Mouse (Mus musculus): ENCODE measurements at regions not wholly inside any gene's neighbourhood (a gene's known extent, or its start where the extent isn't known, plus 50 kb on each side); places are given as distances from the start of the nearest gene placed in this dataset.

GRCm38 (mm10) chr2:117980856-117981255 is 130.8 kb upstream of the Thbs1 start:
- Histone ChIP-seq H3K9me3 (no peaks in the 10 kb centered on the region), H3K27ac (no peak overlapping the region), H3K4me3 (replicated peaks) (no peak overlapping the region), H3K4me1 (replicated peaks) (0 out of 2 replicates have a peak, but pooled peaks cover 4% of the 10 kb centered on the region), H3K27me3 (no peaks in the 10 kb centered on the region), H3K9ac (replicated peaks) (no peak overlapping the region), H3K4me2 (no peak overlapping the region), H3K36me3 (no peaks in the 10 kb centered on the region)
- WGBS, result 77% methylated on average over 2 of the region's 2 CpGs
- no peak for ATAC-seq (ENCODE audit: insufficient number of reproducible peaks, insufficient read depth, low FRiP score, low TSS enrichment, low read depth)

DNA sequence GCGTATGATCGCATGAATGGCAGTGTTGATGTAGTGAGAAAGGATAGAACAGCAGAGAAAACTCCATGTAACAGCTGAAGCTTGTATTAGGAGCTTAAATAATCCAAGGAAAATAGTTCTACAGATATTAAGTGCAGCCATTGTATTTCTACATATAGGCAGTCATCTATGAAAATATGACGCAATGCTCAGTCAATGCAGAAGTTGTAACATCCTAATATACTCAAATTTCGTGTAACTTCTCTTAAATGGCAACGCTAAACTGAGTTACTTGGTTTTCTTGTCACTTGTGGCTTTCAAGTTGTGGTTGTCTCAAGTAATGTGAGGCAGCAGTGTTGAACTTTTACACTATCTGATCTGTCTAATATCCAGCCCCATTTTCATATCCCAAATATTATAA is 127.1 kb upstream of the Thbs1 start:
- no peaks in the 10 kb centered on the region for H3K36me3 ChIP-seq
- ATAC-seq (ENCODE audit: insufficient number of reproducible peaks, insufficient read depth, low FRiP score, low TSS enrichment, low read depth), result no peak
- no peak overlapping the region for H3K4me3 ChIP-seq (replicated peaks)
- H3K27ac ChIP-seq, result no peak overlapping the region
- WGBS, result 96% methylated on average over 5 of the region's 5 CpGs
- H3K9ac ChIP-seq (replicated peaks), result no peak overlapping the region
- H3K4me2 ChIP-seq, result no peak overlapping the region
- no peaks in the 10 kb centered on the region for H3K27me3 ChIP-seq
- H3K4me1 ChIP-seq (replicated peaks), result 0 out of 2 replicates have a peak, but pooled peaks cover 9% of the 10 kb centered on the region
- no peaks in the 10 kb centered on the region for H3K9me3 ChIP-seq

DNA sequence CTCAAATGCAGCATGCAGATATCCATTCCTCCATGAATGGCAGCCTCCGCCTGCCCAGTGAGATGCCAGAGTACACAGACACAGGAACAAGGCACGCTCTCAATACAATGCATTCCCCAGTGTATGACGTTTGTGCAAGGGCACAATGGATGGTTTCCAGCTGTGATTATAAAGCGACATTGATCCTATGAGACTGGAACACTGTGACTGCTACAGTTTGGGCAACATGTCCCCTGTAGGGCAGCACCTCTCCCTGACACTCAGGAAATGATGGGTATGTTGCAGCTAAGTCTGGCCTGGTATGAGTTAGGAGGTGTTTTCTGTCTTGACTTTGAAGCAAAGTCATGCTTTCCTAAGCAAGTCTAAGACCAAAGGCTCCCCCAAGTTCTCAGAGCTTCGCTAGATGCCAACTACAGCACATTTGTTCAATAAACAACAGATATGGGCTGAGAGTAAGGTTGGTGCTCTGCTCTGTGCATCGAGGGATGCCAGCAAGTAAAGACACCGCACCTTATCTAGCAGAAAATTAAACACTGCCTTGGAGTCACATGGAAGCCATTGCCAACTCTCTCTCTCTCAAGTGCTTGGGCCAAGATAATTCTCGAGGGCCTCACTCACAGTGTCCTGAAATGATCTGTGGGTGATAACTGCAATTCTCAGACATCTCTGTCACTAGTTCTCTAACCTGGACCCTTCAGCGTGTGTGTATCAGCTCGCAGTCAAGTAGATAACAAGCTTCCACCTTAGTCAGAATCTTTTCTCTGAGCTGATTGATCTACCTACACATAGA is 124.1 kb upstream of the Thbs1 start:
- no peaks in the 10 kb centered on the region for H3K9me3 ChIP-seq
- H3K27ac ChIP-seq, result no peak overlapping the region
- H3K4me2 ChIP-seq, result no peak overlapping the region
- no peaks in the 10 kb centered on the region for H3K36me3 ChIP-seq
- H3K4me3 ChIP-seq (replicated peaks), result no peak overlapping the region
- H3K9ac ChIP-seq (replicated peaks), result no peak overlapping the region
- H3K27me3 ChIP-seq, result no peaks in the 10 kb centered on the region
- 83% methylated on average over 10 of the region's 10 CpGs for WGBS
- ATAC-seq (ENCODE audit: insufficient number of reproducible peaks, insufficient read depth, low FRiP score, low TSS enrichment, low read depth), result no peak
- 0 out of 2 replicates have a peak, but pooled peaks cover 5% of the 10 kb centered on the region for H3K4me1 ChIP-seq (replicated peaks)

- Histone ChIP-seq H3K9ac (replicated peaks) (no peak overlapping the region), H3K4me3 (replicated peaks) (no peak overlapping the region), H3K27ac (no peak overlapping the region), H3K4me2 (no peak overlapping the region), H3K9me3 (no peaks in the 10 kb centered on the region), H3K27me3 (no peaks in the 10 kb centered on the region), H3K4me1 (replicated peaks) (0 out of 2 replicates have a peak, but pooled peaks cover 5% of the 10 kb centered on the region), H3K36me3 (no peaks in the 10 kb centered on the region)
- WGBS, result 22% methylated on average over 11 of the region's 11 CpGs
- no peak for ATAC-seq (ENCODE audit: insufficient number of reproducible peaks, insufficient read depth, low FRiP score, low TSS enrichment, low read depth)
These were observed 123.1 kb upstream of the Thbs1 start for GRCm38 (mm10) chr2:117988396-117989173.

DNA sequence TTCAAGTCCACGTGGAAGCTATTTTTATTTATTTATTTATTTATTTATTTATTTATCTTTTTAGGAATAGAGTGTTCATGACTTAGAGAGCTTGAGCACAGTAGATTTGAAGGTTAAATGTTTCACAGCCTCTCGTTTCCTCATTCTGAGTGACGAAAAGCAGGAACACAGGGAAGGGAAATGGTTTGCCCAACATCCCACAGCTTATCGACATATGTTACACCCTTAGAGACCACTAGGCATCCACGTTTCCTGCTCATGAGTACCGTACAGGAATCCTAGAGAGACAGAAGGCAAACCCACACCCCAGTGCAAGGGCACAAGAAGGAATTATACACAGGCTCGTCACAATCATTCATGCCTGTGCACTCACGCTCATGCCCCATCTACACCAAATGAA is 122.5 kb upstream of the Thbs1 start:
- WGBS, result 73% methylated on average over 8 of the region's 8 CpGs
- H3K27me3 ChIP-seq, result no peaks in the 10 kb centered on the region
- no peaks in the 10 kb centered on the region for H3K9me3 ChIP-seq
- no peak overlapping the region for H3K4me3 ChIP-seq (replicated peaks)
- 0 out of 2 replicates have a peak, but pooled peaks cover 5% of the 10 kb centered on the region for H3K4me1 ChIP-seq (replicated peaks)
- no peak for ATAC-seq (ENCODE audit: insufficient number of reproducible peaks, insufficient read depth, low FRiP score, low TSS enrichment, low read depth)
- H3K36me3 ChIP-seq, result no peaks in the 10 kb centered on the region
- H3K4me2 ChIP-seq, result no peak overlapping the region
- H3K27ac ChIP-seq, result no peak overlapping the region
- H3K9ac ChIP-seq (replicated peaks), result no peak overlapping the region

DNA sequence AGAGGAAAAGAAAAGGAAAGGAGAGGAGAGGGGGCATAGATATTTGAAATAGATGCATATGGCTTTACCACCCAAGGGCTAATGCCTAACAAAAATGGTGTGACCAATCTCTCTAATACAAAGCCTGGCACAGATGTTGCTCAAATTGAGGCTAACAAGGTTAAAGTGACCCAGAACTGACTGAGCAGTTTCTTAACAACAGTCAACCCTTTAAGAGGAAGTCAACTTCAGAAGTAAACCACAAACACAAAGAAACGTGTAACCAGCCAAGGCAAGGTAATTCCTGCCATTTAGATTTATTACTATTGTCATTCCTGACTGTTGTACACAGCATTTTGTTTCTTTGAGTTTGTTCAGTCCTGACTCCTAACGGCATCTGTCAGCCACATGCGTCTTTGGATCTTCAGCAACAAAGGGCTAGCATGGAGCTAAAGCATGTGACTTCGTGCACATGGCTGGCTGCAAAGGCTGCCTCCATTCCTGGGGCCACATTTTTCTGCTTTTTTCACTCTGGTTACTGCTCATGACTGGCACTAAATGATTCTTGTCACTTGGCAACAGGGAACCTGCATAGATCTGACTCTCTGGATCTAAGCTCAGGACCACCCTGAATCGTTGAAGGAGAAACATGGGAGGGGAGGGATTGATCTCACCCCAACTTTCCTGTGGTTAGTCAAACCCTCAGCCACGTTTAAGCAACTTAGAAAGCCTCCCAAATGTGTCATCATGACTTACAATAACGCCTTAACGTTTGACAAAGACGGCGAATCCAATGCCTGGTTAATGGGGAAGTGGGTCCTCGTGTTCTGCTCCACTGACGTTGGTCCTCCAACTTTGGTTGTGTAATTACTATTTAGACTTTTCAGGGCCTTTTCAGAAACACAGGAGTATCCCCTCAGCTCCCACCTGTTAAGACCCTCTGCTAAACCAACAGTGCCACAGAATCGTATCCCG is 115.3 kb upstream of the Thbs1 start:
- no peak for ATAC-seq (ENCODE audit: insufficient number of reproducible peaks, insufficient read depth, low FRiP score, low TSS enrichment, low read depth)
- H3K27ac ChIP-seq, result no peak overlapping the region
- no peak overlapping the region for H3K4me3 ChIP-seq (replicated peaks)
- WGBS, result 70% methylated on average over 14 of the region's 14 CpGs
- no peaks in the 10 kb centered on the region for H3K9me3 ChIP-seq
- no peaks in the 10 kb centered on the region for H3K36me3 ChIP-seq
- no peak overlapping the region for H3K4me2 ChIP-seq
- H3K4me1 ChIP-seq (replicated peaks), result peaks cover 8% of the 10 kb centered on the region
- no peak overlapping the region for H3K9ac ChIP-seq (replicated peaks)
- no peaks in the 10 kb centered on the region for H3K27me3 ChIP-seq

- no peak overlapping the region for H3K4me3 ChIP-seq (replicated peaks)
- peaks cover 8% of the 10 kb centered on the region for H3K4me1 ChIP-seq (replicated peaks)
- no peak overlapping the region for H3K9ac ChIP-seq (replicated peaks)
- no peaks in the 10 kb centered on the region for H3K9me3 ChIP-seq
- H3K27ac ChIP-seq, result no peak overlapping the region
- no peak for ATAC-seq (ENCODE audit: insufficient number of reproducible peaks, insufficient read depth, low FRiP score, low TSS enrichment, low read depth)
- no peak overlapping the region for H3K4me2 ChIP-seq
- no peaks in the 10 kb centered on the region for H3K36me3 ChIP-seq
- no peaks in the 10 kb centered on the region for H3K27me3 ChIP-seq
- 10% methylated on average over 6 of the region's 6 CpGs for WGBS
These were observed 112.0 kb upstream of the Thbs1 start for GRCm38 (mm10) chr2:117999641-118000040.

DNA sequence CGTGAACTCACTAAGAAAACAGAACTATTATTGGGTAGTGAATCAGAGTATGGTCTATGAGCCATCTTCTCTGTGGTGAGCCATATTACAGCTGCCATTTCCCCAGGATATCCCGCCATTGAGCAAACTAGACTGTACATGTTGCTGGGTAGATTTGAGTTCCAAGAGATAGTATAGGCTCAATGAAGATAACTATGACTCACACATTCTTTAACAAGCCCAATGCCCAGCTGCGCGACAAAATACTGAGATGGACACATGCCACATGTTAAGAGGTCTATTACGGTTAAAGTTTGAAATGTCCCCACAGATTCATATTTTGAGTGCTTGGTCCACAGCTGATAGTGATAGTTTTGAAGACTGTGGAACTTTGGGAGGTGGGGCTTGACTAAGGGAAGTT is 107.5 kb upstream of the Thbs1 start:
- H3K4me1 ChIP-seq (replicated peaks), result peaks cover 13% of the 10 kb centered on the region
- H3K27me3 ChIP-seq, result no peaks in the 10 kb centered on the region
- H3K4me3 ChIP-seq (replicated peaks), result no peak overlapping the region
- no peak overlapping the region for H3K27ac ChIP-seq
- H3K9me3 ChIP-seq, result no peaks in the 10 kb centered on the region
- ATAC-seq (ENCODE audit: insufficient number of reproducible peaks, insufficient read depth, low FRiP score, low TSS enrichment, low read depth), result no peak
- H3K36me3 ChIP-seq, result no peaks in the 10 kb centered on the region
- no peak overlapping the region for H3K4me2 ChIP-seq
- no peak overlapping the region for H3K9ac ChIP-seq (replicated peaks)
- 93% methylated on average over 5 of the region's 5 CpGs for WGBS

DNA sequence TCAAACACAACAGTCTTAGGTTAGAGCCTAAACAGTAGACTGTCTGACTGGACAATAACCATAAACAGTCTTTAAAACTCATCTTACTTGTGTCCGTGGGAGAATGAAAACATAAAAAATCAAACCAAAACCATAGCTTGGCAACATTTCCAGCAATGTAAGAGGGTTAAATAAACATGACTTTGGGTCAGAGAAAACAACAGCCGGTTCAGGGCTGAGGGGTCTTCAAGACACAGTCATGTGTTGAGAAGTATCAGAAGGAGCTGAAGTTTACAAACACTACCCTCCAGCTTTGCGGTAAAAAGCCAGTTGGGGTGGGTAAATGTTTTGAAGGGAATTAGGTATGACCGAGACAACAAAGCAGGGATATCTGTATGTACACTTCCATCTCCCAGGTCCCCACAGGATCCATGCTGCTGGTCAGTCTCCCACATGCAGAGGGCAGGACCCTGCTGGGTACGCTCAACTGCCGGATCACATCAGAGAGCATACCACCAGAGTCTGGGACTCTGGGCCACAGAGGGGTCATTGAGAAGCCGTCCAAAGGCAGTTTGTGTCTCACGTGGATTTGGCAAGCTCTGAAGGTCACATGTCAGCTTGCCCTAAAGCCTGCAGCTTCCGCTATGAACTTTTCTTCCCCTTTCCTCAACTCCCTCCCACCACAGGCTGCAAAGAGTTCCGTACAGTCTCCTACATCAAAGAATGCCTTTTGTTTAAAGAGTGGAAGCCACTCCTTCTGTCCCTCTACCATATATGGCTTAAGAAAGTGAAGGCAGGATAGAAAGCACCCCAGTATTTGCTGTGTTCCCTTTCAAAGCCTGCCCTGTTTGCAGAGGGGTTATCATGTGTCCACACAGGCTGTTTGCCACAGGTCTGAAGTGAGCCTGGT is 103.9 kb upstream of the Thbs1 start:
- no peak overlapping the region for H3K27ac ChIP-seq
- H3K27me3 ChIP-seq, result no peaks in the 10 kb centered on the region
- no peak overlapping the region for H3K4me2 ChIP-seq
- H3K4me1 ChIP-seq (replicated peaks), result peaks cover 7% of the 10 kb centered on the region
- no peak overlapping the region for H3K4me3 ChIP-seq (replicated peaks)
- WGBS, result 47% methylated on average over 10 of the region's 10 CpGs
- no peak for ATAC-seq (ENCODE audit: insufficient number of reproducible peaks, insufficient read depth, low FRiP score, low TSS enrichment, low read depth)
- no peaks in the 10 kb centered on the region for H3K36me3 ChIP-seq
- H3K9ac ChIP-seq (replicated peaks), result no peak overlapping the region
- H3K9me3 ChIP-seq, result no peaks in the 10 kb centered on the region

GRCm38 (mm10) chr2:118011679-118012078 is 100.0 kb upstream of the Thbs1 start:
- Histone ChIP-seq H3K9ac (replicated peaks) (no peak overlapping the region), H3K27ac (no peak overlapping the region), H3K36me3 (no peaks in the 10 kb centered on the region), H3K4me3 (replicated peaks) (no peak overlapping the region), H3K4me1 (replicated peaks) (peaks cover 7% of the 10 kb centered on the region), H3K4me2 (no peak overlapping the region), H3K9me3 (no peaks in the 10 kb centered on the region), H3K27me3 (no peaks in the 10 kb centered on the region)
- WGBS, result 91% methylated on average over 7 of the region's 7 CpGs
- no peak for ATAC-seq (ENCODE audit: insufficient number of reproducible peaks, insufficient read depth, low FRiP score, low TSS enrichment, low read depth)
